Mouse (Mus musculus): ENCODE results near the gene Camkmt. TPM values are rescaled to one million over a fixed set of nuclear protein-coding genes. Genes with fewer than 3 reads are reported as not detected.

The Camkmt gene
- polyA plus RNA-seq, 1 experiment from 2014 or later: 6.9 TPM

DNA sequence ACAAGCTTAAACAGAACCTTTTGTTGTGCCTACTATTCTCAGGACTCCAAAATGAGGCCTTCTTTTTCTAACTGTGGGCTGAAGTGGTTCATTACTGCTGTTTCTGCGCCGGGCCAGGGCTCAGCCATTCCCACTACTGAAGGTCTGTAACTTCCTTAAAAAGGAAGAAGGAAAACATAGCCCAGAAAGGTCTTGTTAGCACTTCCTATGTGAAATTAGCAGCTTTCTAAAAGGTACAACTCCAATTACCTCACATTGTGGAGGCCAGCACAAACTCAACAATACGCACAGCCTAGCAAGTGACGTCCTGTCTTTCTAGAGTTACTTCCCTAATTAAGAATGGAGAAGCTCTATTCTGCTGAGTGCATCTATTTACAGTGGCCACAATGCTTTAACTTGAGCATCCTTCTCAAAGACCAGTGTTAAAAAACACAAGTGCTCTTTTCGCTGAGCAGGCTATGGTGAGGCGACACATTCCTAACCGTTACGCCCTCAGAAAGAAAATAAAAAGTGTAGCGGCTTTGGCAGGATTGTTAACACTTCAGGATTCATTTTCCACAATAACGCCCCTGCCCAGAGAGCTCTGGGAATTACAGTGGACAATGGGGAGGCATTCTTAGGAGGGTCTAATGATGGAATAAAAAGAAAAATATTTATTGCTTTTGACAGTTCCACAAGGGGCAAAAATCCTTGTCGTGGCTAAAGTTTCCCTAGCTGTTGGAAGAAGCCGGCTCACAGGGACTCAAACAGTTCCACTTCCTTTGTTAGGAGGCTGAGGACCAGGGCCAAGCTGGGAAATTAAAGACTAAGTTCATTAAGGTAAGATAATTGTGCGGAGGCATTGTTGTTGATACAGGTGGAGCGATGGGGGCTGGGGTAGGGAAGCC lies 398.5 kb downstream of the Camkmt start:
- ChIA-PET CTCF (interaction anchor here (1.1 to 1.7 kb wide), 2 partner anchors 28 to 30 kb away, joined by 3 to 4 read pairs; no protein-coding TSS in a partner anchor), POLR2A (no interaction called here)
- DNase-seq (ENCODE audit: low read depth, low spot score) (no peak), ATAC-seq (no peak)
- H3K27me3 ChIP-seq: peaks cover 52% of the 10 kb centered on the region
- no peak for TF ChIP-seq CTCF (IDR thresholded peaks at IDR 0.05)
- in situ Hi-C loops (cut with MboI; ENCODE audit: low pct_unique_long_range_greater_than_20kb): no loop called here

GRCm38 (mm10) chr17:85489488-85489980 lies 399.2 kb downstream of the Camkmt start:
- DNase-seq (ENCODE audit: low read depth, low spot score) (no peak), ATAC-seq (no peak)
- in situ Hi-C loops (cut with MboI; ENCODE audit: low pct_unique_long_range_greater_than_20kb): no loop called here
- peaks cover 52% of the 10 kb centered on the region for H3K27me3 ChIP-seq
- ChIA-PET CTCF (interaction anchor here (1.7 kb wide), 1 partner anchor 30 kb away, joined by 4 read pairs; no protein-coding TSS in a partner anchor), POLR2A (no interaction called here)
- TF ChIP-seq CTCF (IDR thresholded peaks at IDR 0.05): no peak

- TF ChIP-seq CTCF (IDR thresholded peaks at IDR 0.05): no peak
- DNase-seq (ENCODE audit: low read depth, low spot score) (no peak), ATAC-seq (no peak)
- in situ Hi-C loops (cut with MboI; ENCODE audit: low pct_unique_long_range_greater_than_20kb): no loop called here
- peaks cover 38% of the 10 kb centered on the region for H3K27me3 ChIP-seq
- ChIA-PET CTCF (no interaction called here), POLR2A (no interaction called here)
Observed at GRCm38 (mm10) chr17:85491491-85491890, 401.1 kb downstream of the Camkmt start.

- ATAC-seq (no peak), DNase-seq (ENCODE audit: low read depth, low spot score) (no peak)
- no peak for TF ChIP-seq CTCF (IDR thresholded peaks at IDR 0.05)
- peaks cover 23% of the 10 kb centered on the region for H3K27me3 ChIP-seq
- POLR2A ChIA-PET: no interaction called here
- in situ Hi-C loops (cut with MboI; ENCODE audit: low pct_unique_long_range_greater_than_20kb): no loop called here
- CTCF ChIA-PET: no interaction called here
Observed at GRCm38 (mm10) chr17:85493521-85493920, 403.2 kb downstream of the Camkmt start.

DNA sequence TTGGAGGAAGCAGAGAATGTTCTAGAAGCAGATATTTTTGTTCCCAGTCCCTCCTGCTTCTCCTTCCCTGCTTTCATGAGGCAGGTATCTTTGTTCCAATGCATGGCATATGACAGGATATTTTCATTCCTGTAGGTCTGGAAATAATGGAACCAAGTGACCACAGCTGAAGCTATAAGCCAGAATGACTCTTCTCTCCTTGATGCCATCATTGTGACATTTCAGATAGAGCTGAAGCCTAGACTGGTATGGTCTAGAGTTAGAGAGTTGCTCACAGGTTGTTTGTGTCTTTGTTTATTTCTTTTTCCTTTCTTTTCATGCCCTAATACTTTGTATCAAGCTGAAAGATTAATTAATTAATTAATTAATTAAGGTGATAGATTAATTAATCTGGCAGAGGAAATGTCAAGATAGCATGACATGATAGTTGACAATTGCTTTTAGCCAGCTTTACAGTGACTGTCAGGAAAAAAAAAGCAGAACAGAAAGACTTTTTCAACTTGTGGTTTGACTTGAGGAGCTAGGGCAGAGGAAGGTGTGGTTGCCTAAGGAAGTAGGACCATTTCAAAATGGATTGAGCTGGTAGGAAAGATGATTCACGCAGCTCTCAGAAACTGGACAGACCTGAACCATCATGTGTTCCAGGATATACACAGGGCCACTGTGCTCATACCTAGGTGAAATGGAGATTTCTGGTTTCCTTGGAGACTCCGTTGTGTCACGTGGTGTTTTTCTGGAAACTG lies 404.8 kb downstream of the Camkmt start:
- ATAC-seq: no peak
- CTCF ChIA-PET: interaction anchor here (0.6 to 1.2 kb wide), 2 partner anchors 8 to 35 kb away, joined by 3 read pairs; no protein-coding TSS in a partner anchor
- no peak for TF ChIP-seq CTCF (IDR thresholded peaks at IDR 0.05)
- POLR2A ChIA-PET: interaction anchor here (0.6 kb wide), 1 partner anchor 217 kb away, joined by 3 read pairs; no protein-coding TSS in a partner anchor
- no peak for DNase-seq (ENCODE audit: low read depth, low spot score)
- H3K27me3 ChIP-seq: peaks cover 13% of the 10 kb centered on the region
- in situ Hi-C loops (cut with MboI; ENCODE audit: low pct_unique_long_range_greater_than_20kb): no loop called here

DNA sequence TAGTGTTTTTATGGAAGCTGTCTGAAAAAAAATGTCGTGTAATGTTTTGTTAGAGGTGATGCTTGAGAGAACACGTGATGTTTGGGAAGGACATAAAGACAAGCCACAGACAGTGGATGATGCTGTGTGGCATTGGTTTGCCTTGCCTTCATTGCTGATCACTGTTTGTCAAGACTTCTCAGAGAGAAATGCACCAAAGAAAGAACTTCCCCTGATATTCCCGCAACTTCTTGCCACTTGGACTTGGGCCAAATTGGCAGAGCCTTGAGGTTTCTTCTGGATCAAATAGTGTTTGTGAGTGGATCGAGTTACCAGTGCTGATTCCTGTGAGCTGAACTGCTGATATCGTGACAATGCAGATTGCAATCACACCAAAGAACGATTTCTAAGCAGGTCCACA lies 405.5 kb downstream of the Camkmt start:
- no peak for ATAC-seq
- H3K27me3 ChIP-seq: peaks cover 12% of the 10 kb centered on the region
- no peak for DNase-seq (ENCODE audit: low read depth, low spot score)
- CTCF ChIA-PET: no interaction called here
- in situ Hi-C loops (cut with MboI; ENCODE audit: low pct_unique_long_range_greater_than_20kb): no loop called here
- POLR2A ChIA-PET: no interaction called here
- TF ChIP-seq CTCF (IDR thresholded peaks at IDR 0.05): no peak

- CTCF ChIA-PET: no interaction called here
- peaks cover 16% of the 10 kb centered on the region for H3K27me3 ChIP-seq
- ATAC-seq: no peak
- in situ Hi-C loops (cut with MboI; ENCODE audit: low pct_unique_long_range_greater_than_20kb): no loop called here
- TF ChIP-seq CTCF (IDR thresholded peaks at IDR 0.05): no peak
- no peak for DNase-seq (ENCODE audit: low read depth, low spot score)
- POLR2A ChIA-PET: no interaction called here
Observed at GRCm38 (mm10) chr17:85504888-85505287, 414.5 kb downstream of the Camkmt start.

DNA sequence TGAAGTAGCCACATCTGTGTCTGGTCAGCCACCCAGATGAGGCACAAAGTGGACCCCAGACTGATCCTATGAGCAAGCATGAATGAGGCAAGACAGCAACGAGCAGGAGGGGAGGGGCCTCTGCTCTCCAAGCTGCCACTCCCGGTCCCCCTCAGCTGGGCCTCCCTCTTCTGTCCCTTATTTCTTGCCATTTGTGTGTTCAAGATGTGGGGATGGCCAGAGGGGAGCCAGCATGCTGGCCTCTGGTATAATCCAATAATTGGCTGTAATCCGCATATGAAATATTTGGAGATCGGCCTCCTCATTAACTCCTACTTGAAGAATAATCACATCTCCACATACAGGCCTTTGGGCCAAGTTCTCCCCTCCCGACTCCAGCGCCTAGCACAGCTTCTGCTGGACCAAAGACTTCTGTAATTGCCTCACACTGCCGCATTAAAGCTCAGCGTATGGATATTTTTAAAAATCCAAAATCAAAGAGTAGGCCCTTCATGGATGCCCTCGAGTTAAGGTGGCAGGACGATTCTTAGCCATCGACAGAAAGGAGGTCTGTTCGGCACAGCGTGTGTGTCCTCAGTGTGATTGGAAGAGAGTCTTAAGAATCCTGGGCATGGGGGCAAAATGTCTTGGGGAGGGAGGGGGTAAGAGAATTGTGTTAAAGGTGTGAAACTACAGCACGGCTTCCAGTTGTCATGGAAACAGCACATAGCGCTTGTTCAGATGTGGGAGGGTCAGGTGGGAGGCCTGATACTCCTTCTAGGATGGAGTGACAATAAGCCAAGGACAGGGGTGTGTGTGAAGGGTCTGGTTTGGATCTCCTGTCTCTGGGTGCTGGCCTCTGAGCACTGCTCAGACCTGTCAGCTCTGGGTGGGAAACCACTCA lies 416.1 kb downstream of the Camkmt start:
- POLR2A ChIA-PET: no interaction called here
- CTCF ChIA-PET: no interaction called here
- peaks cover 16% of the 10 kb centered on the region for H3K27me3 ChIP-seq
- in situ Hi-C loops (cut with MboI; ENCODE audit: low pct_unique_long_range_greater_than_20kb): no loop called here
- no peak for DNase-seq (ENCODE audit: low read depth, low spot score)
- no peak for TF ChIP-seq CTCF (IDR thresholded peaks at IDR 0.05)
- ATAC-seq: no peak

DNA sequence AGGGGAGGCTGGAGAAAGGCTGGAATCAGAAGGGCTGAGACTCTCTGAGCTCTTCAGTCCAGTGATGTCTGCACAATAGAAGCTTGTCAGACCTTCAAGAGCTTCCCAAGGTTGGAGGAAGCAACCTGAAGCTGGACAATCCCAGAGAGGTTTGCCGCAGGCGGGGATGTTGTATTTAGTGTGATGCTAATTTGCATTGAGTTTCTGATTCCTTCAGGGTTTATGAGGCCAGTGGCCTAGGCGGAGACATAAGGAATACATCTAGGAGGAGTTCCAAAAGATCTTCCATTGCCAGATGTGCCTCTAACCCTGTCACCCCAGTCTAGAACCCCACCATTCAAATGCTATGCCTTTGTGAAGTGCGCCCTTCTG lies 416.7 kb downstream of the Camkmt start:
- in situ Hi-C loops (cut with MboI; ENCODE audit: low pct_unique_long_range_greater_than_20kb): no loop called here
- CTCF ChIA-PET: no interaction called here
- DNase-seq (ENCODE audit: low read depth, low spot score): no peak
- H3K27me3 ChIP-seq: peaks cover 16% of the 10 kb centered on the region
- ATAC-seq: no peak
- POLR2A ChIA-PET: no interaction called here
- TF ChIP-seq CTCF (IDR thresholded peaks at IDR 0.05): no peak

Other genes with a start within 250 kb of the Camkmt start
- 77.0 TPM for gene Ppm1b, start 133.8 kb upstream of the Camkmt start, polyA plus RNA-seq (2021)
- gene Slc3a1, start 62.2 kb upstream of the Camkmt start, polyA plus RNA-seq (2021): 0.33 TPM
- 75.8 TPM for gene Prepl, start 311 bp upstream of the Camkmt start, polyA plus RNA-seq (2021)

Data from Patski (cell line).